Mouse (Mus musculus) layer of hippocampus, postnatal 25 days (tissue): Measurements from ENCODE around the gene Fam208b. TPM values are rescaled to one million over a fixed set of nuclear protein-coding genes. Genes with fewer than 3 reads are reported as not detected.
"Not testable (repeated sequence)": the region's sequence is repeated elsewhere in the genome, so short reads cannot be mapped to it uniquely, and the experiment has no call there.

ENCODE experiments used
- DNase-seq, 2 experiments: peaks; one replicate each; pipeline ENCODE4 v3.0.0; 2022; ENCODE audit warnings: mixed read lengths in 2 of 2, low spot score in 1 of 2; ENCODE audit errors: extremely low spot score in 1 of 2
- total RNA-seq, 2 experiments: library from RNA; stranded (reverse); gene quantifications; 2 replicates each; pipeline ENCODE4 v1.2.3; 2021

The Fam208b gene
- total RNA-seq, 2 experiments from 2014 or later: 22.3 to 29.4 TPM

GRCm38 (mm10) chr13:3523459-3523858 is 87.4 kb downstream of the Fam208b start:
- no peak for DNase-seq

- not testable (repeated sequence) for DNase-seq
Measured at GRCm38 (mm10) chr13:3519994-3520393, 90.9 kb downstream of the Fam208b start.

GRCm38 (mm10) chr13:3519357-3519756 is 91.6 kb downstream of the Fam208b start:
- not testable (repeated sequence) for DNase-seq

Other genes with a start within 250 kb of the Fam208b start
- 100 to 1,000 TPM; 268 to 276 TPM for gene Gdi2, start 73.0 kb downstream of the Fam208b start, total RNA-seq
- 10 to 100 TPM; 28.0 to 34.8 TPM for gene Asb13, start 22.9 kb upstream of the Fam208b start, total RNA-seq
- not detected for gene Calml3, start 193.2 kb upstream of the Fam208b start, total RNA-seq
- not detected for gene Calm4, start 226.6 kb upstream of the Fam208b start, total RNA-seq
- gene Calm5, start 243.1 kb upstream of the Fam208b start, total RNA-seq: not detected